Mouse (Mus musculus) embryonic facial prominence, embryonic 11.5 days (tissue): ENCODE measurements around the gene Lin7c. TPM values are rescaled to one million over a fixed set of nuclear protein-coding genes. Genes with fewer than 3 reads are reported as not detected.

ENCODE experiments used
- ATAC-seq: fragments of 200-750 bp; cut with Nextera tagmentation; replicated peaks from 2 replicates; pipeline ENCODE4 v1.8.0; 2017; ENCODE audit warnings: low read depth; ENCODE audit not compliant: insufficient number of reproducible peaks, low FRiP score, low TSS enrichment
- DNase-seq: peaks from one replicate; pipeline ENCODE4 v3.0.0-alpha.2; 2015; ENCODE audit warnings: low spot score
- H3K27ac ChIP-seq: fragments of 300-500 bp; sonication (generic); replicated peaks from 2 replicates; pipeline ENCODE4 v1.5.1; 2014; ENCODE audit warnings: mild to moderate bottlenecking, low read depth, low read length, control low read depth
- H3K27me3 ChIP-seq: fragments of 300-500 bp; sonication (generic); 2 replicates; pipeline ENCODE4 v1.6.1; 2014; ENCODE audit warnings: mild to moderate bottlenecking, low read length, moderate library complexity, mixed read lengths; ENCODE audit not compliant: control insufficient read depth, insufficient read depth
- H3K36me3 ChIP-seq: fragments of 300-500 bp; sonication (generic); replicated peaks from 2 replicates; pipeline ENCODE4 v1.6.1; 2014; ENCODE audit warnings: low read depth, mild to moderate bottlenecking, low read length, moderate library complexity, mixed read lengths; ENCODE audit not compliant: control insufficient read depth, insufficient read depth
- H3K4me1 ChIP-seq: fragments of 300-500 bp; sonication (generic); 2 replicates; pipeline ENCODE4 v1.6.1; 2014; ENCODE audit warnings: low read length, mixed read lengths; ENCODE audit not compliant: control insufficient read depth, insufficient read depth
- H3K4me2 ChIP-seq: fragments of 300-500 bp; sonication (generic); 2 replicates; pipeline ENCODE4 v1.6.1; 2014; ENCODE audit warnings: low read depth, mild to moderate bottlenecking, control low read depth, low read length, moderate library complexity
- H3K4me3 ChIP-seq: fragments of 300-500 bp; sonication (generic); 2 replicates; pipeline ENCODE4 v1.5.1; 2014; ENCODE audit warnings: low read depth, low read length, control low read depth
- H3K9ac ChIP-seq: fragments of 300-500 bp; sonication (generic); replicated peaks from 2 replicates; pipeline ENCODE4 v1.6.1; 2014; ENCODE audit warnings: mild to moderate bottlenecking, control low read depth, low read length
- H3K9me3 ChIP-seq: fragments of 300-500 bp; sonication (generic); replicated peaks from 2 replicates; pipeline ENCODE4 v1.6.1; 2016; ENCODE audit warnings: mild to moderate bottlenecking, low read length, inconsistent platforms, mixed read lengths; ENCODE audit not compliant: control insufficient read depth
- WGBS: fragments of 180-500 bp; shearing (Covaris S2); extraction: QIAGEN DNeasy Blood & Tissue Kit; methylation state at CpG from one replicate; pipeline ENCODE4 v1.1.7; 2014; 5-methylcytosine and 5-hydroxymethylcytosine counted together
- polyA plus RNA-seq: library from polyadenylated mRNA; unstranded; fragments of >200 nt; fragmentation: Nextera tagmentation; extraction: Ambion mirVana; gene quantifications from 2 replicates; pipeline ENCODE4 v1.2.1, GENCODE M21; 2014

The Lin7c gene
- polyA plus RNA-seq, 1 experiment from 2014 or later = 93.6 TPM

- no peak overlapping the region for H3K4me2 ChIP-seq
- DNase-seq (no peak), ATAC-seq (0 out of 2 replicates have a peak, but pooled peaks have one; percentile 16)
- no peak overlapping the region for H3K4me3 ChIP-seq
- H3K36me3 ChIP-seq = no peaks in the 10 kb centered on the region; the same call in 1 of the 2 replicates
- no peak overlapping the region for H3K9ac ChIP-seq
- no peaks in the 10 kb centered on the region for H3K27me3 ChIP-seq
- no peaks in the 10 kb centered on the region for H3K9me3 ChIP-seq
- no peaks in the 10 kb centered on the region for H3K4me1 ChIP-seq
- 79% methylated on average over 7 of the region's 7 CpGs for WGBS
- no peak overlapping the region for H3K27ac ChIP-seq
Measured at GRCm38 (mm10) chr2:109902869-109903268, 12.2 kb downstream of the Lin7c start.

DNA sequence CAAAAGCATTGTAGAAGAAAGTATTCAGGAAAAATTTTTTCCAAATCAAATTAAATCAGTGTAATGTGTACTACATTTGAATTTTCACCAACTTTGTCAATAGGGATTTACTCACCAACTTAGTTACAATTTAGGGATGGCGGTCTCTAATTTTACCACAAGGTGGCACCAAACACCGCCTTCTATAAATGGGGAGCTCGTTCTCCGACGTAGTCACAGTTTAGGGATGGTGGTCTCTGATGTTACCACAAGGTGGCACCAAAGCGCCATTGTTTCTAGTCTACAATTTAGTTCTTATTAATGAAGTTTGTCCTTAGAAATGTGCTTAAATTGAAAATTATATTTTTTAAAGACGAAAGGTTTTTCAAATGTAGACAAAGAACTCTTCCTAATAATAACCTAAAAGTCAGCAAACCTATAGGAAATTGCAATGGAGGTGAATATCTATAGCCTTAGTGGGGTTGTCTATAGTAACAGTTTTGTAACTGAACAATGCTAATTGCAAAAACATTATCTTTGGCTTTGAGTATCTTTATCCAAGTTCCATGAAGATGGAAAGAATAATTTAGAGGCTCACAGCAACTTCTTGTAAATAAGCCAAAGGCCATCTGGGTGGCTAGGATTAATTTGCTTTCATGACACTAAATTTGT lies 13.6 kb downstream of the Lin7c start:
- ATAC-seq (no peak), DNase-seq (peak; percentile 95)
- no peak overlapping the region for H3K9ac ChIP-seq
- H3K4me3 ChIP-seq = no peak overlapping the region
- no peaks in the 10 kb centered on the region for H3K27me3 ChIP-seq
- WGBS = 0% methylated on average over 7 of the region's 7 CpGs
- no peaks in the 10 kb centered on the region; the same call in 1 of the 2 replicates for H3K36me3 ChIP-seq
- no peak overlapping the region for H3K27ac ChIP-seq
- no peaks in the 10 kb centered on the region for H3K4me1 ChIP-seq
- no peaks in the 10 kb centered on the region for H3K9me3 ChIP-seq
- no peak overlapping the region for H3K4me2 ChIP-seq

DNA sequence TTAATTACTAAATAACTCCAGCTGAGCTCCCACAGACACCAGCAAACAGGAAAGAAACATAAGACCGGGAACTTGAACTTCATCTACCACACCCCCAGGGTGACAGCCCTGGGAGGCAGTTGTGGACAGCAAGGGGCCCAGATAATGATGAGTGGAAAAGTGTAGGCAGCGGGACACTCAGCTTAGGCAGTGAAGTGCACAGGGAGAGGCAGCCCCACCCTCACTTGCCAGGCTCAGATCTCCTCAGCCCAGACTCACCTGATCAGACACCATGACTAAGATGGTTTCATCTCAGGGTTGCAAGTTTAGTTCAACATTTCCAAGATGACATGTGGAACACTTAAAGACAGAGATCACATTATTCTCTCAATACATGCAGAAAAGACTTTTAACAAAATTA lies 18.5 kb downstream of the Lin7c start:
- Histone ChIP-seq H3K4me3 (no peak overlapping the region), H3K27me3 (no peaks in the 10 kb centered on the region), H3K9me3 (no peaks in the 10 kb centered on the region), H3K4me2 (no peak overlapping the region), H3K9ac (no peak overlapping the region), H3K36me3 (no peaks in the 10 kb centered on the region), H3K4me1 (no peaks in the 10 kb centered on the region), H3K27ac (no peak overlapping the region)
- ATAC-seq (no peak), DNase-seq (no peak)
- WGBS = 66% methylated on average over 2 of the region's 2 CpGs

DNA sequence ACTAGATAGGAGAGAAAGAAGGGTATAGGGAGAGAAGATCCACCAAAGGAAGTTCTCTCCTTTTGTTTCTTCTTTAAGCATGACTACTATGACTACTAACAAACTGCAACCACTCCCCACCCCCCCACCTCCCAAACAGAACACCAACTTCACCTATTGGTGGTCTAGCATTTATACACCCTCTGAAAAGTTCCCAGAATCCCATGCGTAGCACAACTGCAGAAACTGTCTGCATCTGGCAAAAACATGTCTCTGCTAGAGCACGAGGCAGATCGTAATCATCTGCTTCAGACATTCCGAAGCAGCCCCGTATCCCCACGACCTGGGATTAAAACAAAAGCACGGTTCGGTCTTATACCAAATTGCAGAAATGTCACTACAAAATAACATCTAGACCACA lies 21.6 kb downstream of the Lin7c start:
- no peaks in the 10 kb centered on the region for H3K4me1 ChIP-seq
- no peaks in the 10 kb centered on the region for H3K9me3 ChIP-seq
- no peaks in the 10 kb centered on the region for H3K36me3 ChIP-seq
- no peak overlapping the region for H3K9ac ChIP-seq
- H3K27me3 ChIP-seq = no peaks in the 10 kb centered on the region
- 85% methylated on average over 8 of the region's 8 CpGs for WGBS
- no peak for ATAC-seq
- H3K27ac ChIP-seq = no peak overlapping the region
- no peak overlapping the region for H3K4me2 ChIP-seq
- DNase-seq = no peak
- no peak overlapping the region for H3K4me3 ChIP-seq

- H3K9me3 ChIP-seq = no peaks in the 10 kb centered on the region
- WGBS = 85% methylated on average over 12 of the region's 12 CpGs
- no peak overlapping the region for H3K4me2 ChIP-seq
- H3K27ac ChIP-seq = no peak overlapping the region
- H3K27me3 ChIP-seq = no peaks in the 10 kb centered on the region
- H3K9ac ChIP-seq = no peak overlapping the region
- H3K4me3 ChIP-seq = no peak overlapping the region
- no peaks in the 10 kb centered on the region for H3K4me1 ChIP-seq
- ATAC-seq = no peak
- DNase-seq = no peak
- H3K36me3 ChIP-seq = no peaks in the 10 kb centered on the region
Measured at GRCm38 (mm10) chr2:109912766-109913165, 22.1 kb downstream of the Lin7c start.

- no peak for ATAC-seq
Measured at GRCm38 (mm10) chr2:109913241-109913640, 22.6 kb downstream of the Lin7c start.

GRCm38 (mm10) chr2:109914601-109915000 lies 23.9 kb downstream of the Lin7c start:
- Histone ChIP-seq H3K27me3 (no peaks in the 10 kb centered on the region), H3K27ac (no peak overlapping the region), H3K9me3 (no peaks in the 10 kb centered on the region), H3K9ac (no peak overlapping the region), H3K4me3 (no peak overlapping the region), H3K4me2 (no peak overlapping the region), H3K36me3 (no peaks in the 10 kb centered on the region), H3K4me1 (no peaks in the 10 kb centered on the region)
- ATAC-seq = no peak
- no peak for DNase-seq

More at GRCm38 (mm10) chr2:109913241-109913640, 22.6 kb downstream of the Lin7c start:
- Histone ChIP-seq H3K27ac (no peak overlapping the region), H3K4me2 (no peak overlapping the region), H3K27me3 (no peaks in the 10 kb centered on the region), H3K4me1 (no peaks in the 10 kb centered on the region), H3K36me3 (no peaks in the 10 kb centered on the region), H3K4me3 (no peak overlapping the region), H3K9me3 (no peaks in the 10 kb centered on the region), H3K9ac (no peak overlapping the region)
- no peak for DNase-seq
- 60% methylated on average over 8 of the region's 8 CpGs for WGBS

DNA sequence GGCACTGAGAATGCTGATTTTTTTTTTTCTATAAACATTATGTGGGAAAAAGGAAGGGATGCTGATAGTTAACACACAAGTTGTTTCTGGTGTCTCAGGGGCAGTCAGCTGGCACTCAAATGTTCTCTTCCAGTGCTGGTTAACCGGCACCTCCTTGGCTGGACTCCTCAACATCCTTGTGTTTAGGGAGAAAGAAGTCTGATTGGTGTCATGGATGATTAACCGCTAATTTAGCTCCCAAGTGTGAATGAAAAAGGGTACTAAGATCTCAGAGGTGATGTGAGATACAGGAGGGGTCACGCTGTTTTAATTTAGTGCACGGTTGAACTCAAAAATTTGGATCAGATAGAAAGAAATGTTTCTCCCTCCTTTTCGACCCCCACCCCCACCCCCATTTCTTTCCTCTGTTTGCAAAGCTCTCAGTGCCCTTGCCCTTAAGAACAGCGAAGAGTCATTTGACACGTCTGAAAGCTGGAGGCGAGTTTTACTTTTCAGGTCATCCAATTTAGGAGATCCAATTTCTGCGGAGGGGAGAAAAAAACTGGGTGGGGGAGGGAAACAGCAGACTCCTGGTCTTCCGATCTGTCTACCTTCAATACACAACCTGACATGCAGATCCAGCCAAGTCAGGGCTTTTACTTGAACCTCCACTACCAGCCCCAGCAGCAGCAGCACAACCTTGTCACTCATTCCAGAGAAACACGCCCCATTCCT lies 26.3 kb downstream of the Lin7c start:
- H3K4me3 ChIP-seq = peak overlapping the region; percentile 93
- no peak overlapping the region for H3K9ac ChIP-seq
- H3K27me3 ChIP-seq = no peaks in the 10 kb centered on the region
- no peaks in the 10 kb centered on the region for H3K9me3 ChIP-seq
- ATAC-seq = peak; percentile 29; the same call in 1 of the 2 replicates
- H3K4me1 ChIP-seq = no peaks in the 10 kb centered on the region
- no peak overlapping the region for H3K27ac ChIP-seq
- WGBS = 1% methylated on average over 11 of the region's 11 CpGs
- H3K36me3 ChIP-seq = no peaks in the 10 kb centered on the region
- H3K4me2 ChIP-seq = peak overlapping the region; percentile 40
- peak; percentile 12 for DNase-seq
